Mouse (Mus musculus): ENCODE results near the gene Art5. TPM values are rescaled to one million over a fixed set of nuclear protein-coding genes. Genes with fewer than 3 reads are reported as not detected.
A peak's percentile ranks its signal among the peaks of the same experiment; 100 is the strongest.

Gene Art5
- polyA plus RNA-seq, 1 experiment: not detected

DNA sequence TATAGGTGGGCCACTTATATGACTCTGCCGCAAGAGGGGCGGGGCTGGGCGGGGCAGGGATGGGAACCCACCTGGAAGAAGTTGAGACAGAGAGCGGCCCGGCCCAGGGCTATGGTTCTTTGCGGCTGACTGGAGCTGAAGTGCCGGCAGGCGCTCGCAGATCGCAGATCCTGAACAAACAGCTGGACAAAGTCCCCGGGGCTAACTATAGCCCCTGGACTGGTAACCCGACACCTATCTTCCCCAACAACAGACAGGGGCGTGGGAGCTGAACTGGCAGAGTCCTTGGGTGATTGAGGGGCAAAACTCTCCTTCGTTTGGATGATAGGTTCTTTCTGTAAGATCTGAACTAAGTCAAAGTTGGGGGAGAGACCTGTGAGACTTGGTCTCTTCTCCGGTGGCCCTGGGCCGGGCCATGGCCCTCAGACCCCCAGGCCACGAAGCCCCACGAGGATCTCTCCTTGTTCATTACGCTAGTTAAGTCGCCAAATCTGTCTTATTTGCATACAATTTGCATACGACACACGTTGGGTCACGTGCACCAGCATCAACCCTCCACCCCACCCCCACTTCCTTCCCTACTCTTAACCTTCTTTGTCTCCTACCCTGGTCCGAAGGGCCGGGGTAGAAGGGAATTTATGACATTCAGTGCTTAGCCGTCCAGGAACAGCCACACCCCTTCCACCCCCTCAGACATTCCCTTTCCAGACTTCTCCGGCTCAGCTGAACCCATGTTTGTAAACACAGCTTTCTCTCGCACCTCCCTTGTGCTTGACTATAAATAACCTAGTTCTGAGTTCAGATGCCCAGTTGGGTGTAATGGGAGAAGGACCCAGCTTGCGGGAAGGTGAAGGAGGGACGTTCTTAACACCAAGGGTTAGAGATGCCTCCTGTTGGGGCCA, 9.3 kb downstream of the Art5 start:
- Histone ChIP-seq H3K4me1 (ENCODE audit: control insufficient read depth) (peaks cover 39% of the 10 kb centered on the region), H3K9me3 (ENCODE audit: control insufficient read depth, low read length) (no peaks in the 10 kb centered on the region), H3K27me3 (ENCODE audit: control insufficient read depth) (peaks cover 26% of the 10 kb centered on the region), H3K36me3 (ENCODE audit: control insufficient read depth) (no peaks in the 10 kb centered on the region), H3K4me3 (replicated peaks) (peak overlapping the region; percentile 50)
- TF ChIP-seq TAL1 (IDR thresholded peaks at IDR 0.05; ENCODE audit: low read length) (no peak), GATA1 (IDR thresholded peaks at IDR 0.05; ENCODE audit: low read length) (no peak)

DNA sequence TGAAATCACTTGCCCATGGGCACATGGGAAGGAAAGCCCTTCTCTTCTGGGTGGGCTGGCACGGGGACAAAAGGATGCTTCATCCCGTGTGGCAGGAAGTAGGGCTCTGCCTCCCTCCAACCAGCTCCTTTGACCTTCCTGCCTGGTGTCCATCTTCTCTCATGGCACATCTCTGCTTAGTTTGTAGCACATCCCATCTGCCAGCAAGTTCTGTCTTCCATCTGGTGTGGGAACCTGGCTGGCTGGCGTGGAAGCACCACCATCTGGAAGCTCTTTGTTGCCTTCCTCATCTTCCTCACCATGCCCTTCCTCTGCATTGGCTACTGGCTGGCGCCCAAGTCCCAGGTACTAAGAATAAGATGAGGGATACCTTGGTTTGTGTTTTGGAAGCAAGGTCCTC, 22.0 kb downstream of the Art5 start:
- Histone ChIP-seq H3K36me3 (ENCODE audit: control insufficient read depth) (peaks cover 36% of the 10 kb centered on the region), H3K4me3 (replicated peaks) (no peak overlapping the region), H3K4me1 (ENCODE audit: control insufficient read depth) (no peaks in the 10 kb centered on the region), H3K27me3 (ENCODE audit: control insufficient read depth) (no peaks in the 10 kb centered on the region), H3K9me3 (ENCODE audit: control insufficient read depth, low read length) (no peaks in the 10 kb centered on the region)
- TF ChIP-seq TAL1 (IDR thresholded peaks at IDR 0.05; ENCODE audit: low read length): no peak

DNA sequence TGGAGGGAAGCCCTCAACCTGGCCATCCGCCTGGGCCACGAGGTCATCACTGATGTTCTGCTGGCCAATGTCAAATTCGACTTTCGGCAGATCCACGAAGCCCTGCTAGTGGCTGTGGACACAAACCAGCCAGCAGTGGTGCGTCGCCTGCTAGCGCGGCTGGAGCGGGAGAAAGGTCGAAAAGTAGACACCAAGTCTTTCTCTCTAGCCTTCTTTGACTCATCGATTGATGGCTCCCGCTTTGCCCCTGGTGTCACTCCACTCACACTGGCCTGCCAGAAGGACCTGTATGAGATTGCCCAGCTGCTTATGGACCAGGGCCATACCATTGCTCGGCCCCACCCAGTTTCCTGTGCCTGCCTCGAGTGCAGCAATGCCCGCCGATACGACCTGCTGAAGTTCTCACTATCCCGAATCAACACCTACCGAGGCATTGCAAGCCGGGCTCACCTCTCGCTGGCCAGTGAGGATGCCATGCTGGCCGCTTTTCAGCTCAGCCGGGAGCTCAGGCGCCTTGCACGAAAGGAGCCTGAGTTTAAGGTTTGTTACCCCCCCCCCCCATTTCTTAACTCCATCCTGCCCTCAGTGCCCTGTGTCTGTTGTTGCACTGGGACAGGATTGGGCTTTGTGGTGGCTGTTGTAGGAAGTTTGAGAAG, 25.1 kb downstream of the Art5 start:
- H3K27me3 ChIP-seq (ENCODE audit: control insufficient read depth): no peaks in the 10 kb centered on the region
- H3K9me3 ChIP-seq (ENCODE audit: control insufficient read depth, low read length): no peaks in the 10 kb centered on the region
- H3K36me3 ChIP-seq (ENCODE audit: control insufficient read depth): peaks cover 68% of the 10 kb centered on the region
- H3K4me3 ChIP-seq (replicated peaks): no peak overlapping the region
- H3K4me1 ChIP-seq (ENCODE audit: control insufficient read depth): no peaks in the 10 kb centered on the region
- TF ChIP-seq GATA1 (IDR thresholded peaks at IDR 0.05; ENCODE audit: low read length): no peak
- no peak for TF ChIP-seq TAL1 (IDR thresholded peaks at IDR 0.05; ENCODE audit: low read length)

DNA sequence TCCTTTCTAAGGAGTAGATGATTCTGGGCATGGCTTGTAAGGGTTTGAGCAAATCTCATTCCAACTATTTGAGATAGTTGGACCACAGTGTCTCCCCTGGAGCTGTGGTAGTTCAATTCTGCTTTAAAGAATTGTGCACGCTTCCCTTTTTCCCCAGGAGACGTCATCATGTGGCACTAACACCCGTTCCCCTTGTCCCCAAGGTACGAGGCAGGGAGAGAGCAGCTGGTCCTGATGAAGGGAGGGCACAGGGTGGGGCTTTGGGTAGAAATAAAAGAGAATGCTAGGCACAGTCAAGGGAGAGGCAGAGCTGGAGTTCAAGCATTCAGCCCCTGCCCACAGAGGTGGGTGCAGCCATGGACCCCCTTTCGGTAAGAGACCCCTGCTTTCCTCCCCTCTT, 26.5 kb downstream of the Art5 start, which contains the start of gene Trpc2:
Gene Trpc2, plus strand, starts transcription at position 301 of the 400 bp plus-strand sequence.
- H3K9me3 ChIP-seq (ENCODE audit: control insufficient read depth, low read length): no peaks in the 10 kb centered on the region
- H3K4me1 ChIP-seq (ENCODE audit: control insufficient read depth): no peaks in the 10 kb centered on the region
- peaks cover 81% of the 10 kb centered on the region for H3K36me3 ChIP-seq (ENCODE audit: control insufficient read depth)
- no peak for TF ChIP-seq GATA1 (IDR thresholded peaks at IDR 0.05; ENCODE audit: low read length)
- TF ChIP-seq TAL1 (IDR thresholded peaks at IDR 0.05; ENCODE audit: low read length): no peak
- no peaks in the 10 kb centered on the region for H3K27me3 ChIP-seq (ENCODE audit: control insufficient read depth)
- no peak within 1 kb of the TSS for H3K4me3 ChIP-seq (replicated peaks)

DNA sequence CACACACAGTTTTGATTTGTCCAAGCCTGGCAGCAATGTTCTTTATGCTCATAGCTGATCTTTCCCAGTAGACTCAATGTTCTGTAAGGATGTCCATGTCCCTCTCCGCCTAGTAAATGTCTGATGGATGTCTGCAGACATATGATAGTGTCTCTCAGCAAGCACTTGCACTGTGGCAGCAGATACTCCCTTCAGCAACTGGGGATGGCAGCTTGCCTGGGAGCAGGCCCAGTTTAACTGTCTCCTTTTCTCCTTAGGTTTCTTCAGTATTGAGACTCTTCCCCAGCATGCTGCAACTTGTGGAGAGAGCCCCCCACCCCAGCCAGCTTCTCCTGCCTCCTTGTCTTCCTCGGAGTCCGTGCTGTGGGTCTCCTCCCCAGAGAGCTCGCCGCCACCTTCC, 27.5 kb downstream of the Art5 start:
- TF ChIP-seq TAL1 (IDR thresholded peaks at IDR 0.05; ENCODE audit: low read length): no peak
- no peak for TF ChIP-seq GATA1 (IDR thresholded peaks at IDR 0.05; ENCODE audit: low read length)
- no peak overlapping the region for H3K4me3 ChIP-seq (replicated peaks)
- no peaks in the 10 kb centered on the region for H3K27me3 ChIP-seq (ENCODE audit: control insufficient read depth)
- peaks cover 91% of the 10 kb centered on the region for H3K36me3 ChIP-seq (ENCODE audit: control insufficient read depth)
- no peaks in the 10 kb centered on the region for H3K4me1 ChIP-seq (ENCODE audit: control insufficient read depth)
- H3K9me3 ChIP-seq (ENCODE audit: control insufficient read depth, low read length): no peaks in the 10 kb centered on the region

DNA sequence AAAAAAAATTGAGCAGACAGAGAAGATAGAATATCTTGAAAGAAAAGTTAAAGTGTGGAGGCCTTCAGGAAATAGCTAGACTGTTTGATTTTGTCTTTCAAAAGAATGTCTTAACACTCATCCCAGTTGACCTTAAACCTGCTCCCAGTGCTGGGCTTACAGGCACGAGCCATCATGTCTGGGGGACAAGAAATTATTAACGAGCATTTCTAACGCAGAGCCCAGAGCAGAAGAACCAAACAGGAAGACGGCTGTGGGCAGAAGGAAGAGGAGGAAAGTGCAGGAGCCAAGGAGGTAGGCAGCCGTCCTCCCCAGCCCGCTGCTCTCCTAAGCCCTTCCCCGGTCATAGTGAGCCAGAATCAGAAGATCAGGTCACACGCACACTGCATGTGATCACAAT, 29.0 kb downstream of the Art5 start:
- H3K27me3 ChIP-seq (ENCODE audit: control insufficient read depth): no peaks in the 10 kb centered on the region
- TF ChIP-seq TAL1 (IDR thresholded peaks at IDR 0.05; ENCODE audit: low read length) (no peak), GATA1 (IDR thresholded peaks at IDR 0.05; ENCODE audit: low read length) (no peak)
- H3K36me3 ChIP-seq (ENCODE audit: control insufficient read depth): peaks cover 98% of the 10 kb centered on the region
- H3K4me1 ChIP-seq (ENCODE audit: control insufficient read depth): no peaks in the 10 kb centered on the region
- no peak overlapping the region for H3K4me3 ChIP-seq (replicated peaks)
- H3K9me3 ChIP-seq (ENCODE audit: control insufficient read depth, low read length): no peaks in the 10 kb centered on the region

DNA sequence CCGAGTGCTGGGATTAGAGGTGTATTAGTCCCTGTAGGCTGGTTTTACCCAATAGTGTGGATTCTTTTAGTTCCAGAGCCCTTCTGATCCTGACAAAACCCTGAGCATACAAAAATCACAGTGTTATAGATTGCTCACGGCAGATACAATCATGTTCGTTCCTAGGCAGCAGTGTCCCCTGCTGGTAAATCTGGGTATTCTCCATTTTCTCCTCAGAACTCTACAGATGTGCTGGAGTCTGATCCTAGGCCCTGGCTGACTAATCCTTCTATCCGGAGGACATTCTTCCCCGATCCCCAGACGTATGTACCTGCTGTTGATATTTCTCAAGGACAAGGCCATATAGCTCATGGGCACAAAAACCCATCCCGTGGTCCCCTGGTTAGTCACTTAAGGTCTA, 30.8 kb downstream of the Art5 start:
- Histone ChIP-seq H3K27me3 (ENCODE audit: control insufficient read depth) (no peaks in the 10 kb centered on the region), H3K9me3 (ENCODE audit: control insufficient read depth, low read length) (no peaks in the 10 kb centered on the region), H3K4me3 (replicated peaks) (no peak overlapping the region), H3K4me1 (ENCODE audit: control insufficient read depth) (no peaks in the 10 kb centered on the region), H3K36me3 (ENCODE audit: control insufficient read depth) (peaks cover 96% of the 10 kb centered on the region)
- TF ChIP-seq GATA1 (IDR thresholded peaks at IDR 0.05; ENCODE audit: low read length) (no peak), TAL1 (IDR thresholded peaks at IDR 0.05; ENCODE audit: low read length) (no peak)

- no peaks in the 10 kb centered on the region for H3K9me3 ChIP-seq (ENCODE audit: control insufficient read depth, low read length)
- TF ChIP-seq GATA1 (IDR thresholded peaks at IDR 0.05; ENCODE audit: low read length) (no peak), TAL1 (IDR thresholded peaks at IDR 0.05; ENCODE audit: low read length) (no peak)
- H3K4me3 ChIP-seq (replicated peaks): no peak overlapping the region
- no peaks in the 10 kb centered on the region for H3K4me1 ChIP-seq (ENCODE audit: control insufficient read depth)
- H3K27me3 ChIP-seq (ENCODE audit: control insufficient read depth): no peaks in the 10 kb centered on the region
- peaks cover 96% of the 10 kb centered on the region for H3K36me3 ChIP-seq (ENCODE audit: control insufficient read depth)
These were observed 32.5 kb downstream of the Art5 start for GRCm38 (mm10) chr7:102076714-102077296.

DNA sequence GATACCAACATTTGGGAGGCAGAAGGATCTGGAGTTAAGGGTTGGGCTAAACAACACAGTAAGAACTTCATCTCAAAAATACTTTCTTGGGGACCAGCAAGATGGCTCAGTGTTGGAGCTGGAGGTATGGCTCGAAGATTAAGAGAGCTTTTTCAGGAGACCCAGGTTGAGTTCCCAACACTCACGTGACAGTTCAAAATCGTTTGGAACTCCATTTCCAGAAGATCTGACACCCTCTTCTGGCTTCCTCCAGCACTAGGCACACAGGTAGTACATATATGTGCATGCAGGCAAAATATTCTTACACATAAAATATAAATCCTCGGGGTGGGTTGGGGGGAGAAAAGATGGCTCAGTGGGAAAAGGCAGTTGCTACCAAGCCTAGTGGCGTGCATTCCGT, 42.9 kb downstream of the Art5 start:
- Histone ChIP-seq H3K4me3 (replicated peaks) (peak overlapping the region; percentile 86), H3K4me1 (ENCODE audit: control insufficient read depth) (peaks cover 47% of the 10 kb centered on the region), H3K9me3 (ENCODE audit: control insufficient read depth, low read length) (no peaks in the 10 kb centered on the region), H3K36me3 (ENCODE audit: control insufficient read depth) (peaks cover 37% of the 10 kb centered on the region), H3K27me3 (ENCODE audit: control insufficient read depth) (no peaks in the 10 kb centered on the region)
- TF ChIP-seq TAL1 (IDR thresholded peaks at IDR 0.05; ENCODE audit: low read length) (no peak), GATA1 (IDR thresholded peaks at IDR 0.05; ENCODE audit: low read length) (no peak)

All from erythroblast, embryonic 14.5 days (primary cell).